Mouse (Mus musculus): Measurements from ENCODE around the gene Igdcc3.

Igdcc3 gene

GRCm38 (mm10) chr9:65175939-65176871 lies 35.2 kb downstream of the Igdcc3 start:
- DNase-seq (ENCODE audit: low read depth, low spot score): no peak

DNA sequence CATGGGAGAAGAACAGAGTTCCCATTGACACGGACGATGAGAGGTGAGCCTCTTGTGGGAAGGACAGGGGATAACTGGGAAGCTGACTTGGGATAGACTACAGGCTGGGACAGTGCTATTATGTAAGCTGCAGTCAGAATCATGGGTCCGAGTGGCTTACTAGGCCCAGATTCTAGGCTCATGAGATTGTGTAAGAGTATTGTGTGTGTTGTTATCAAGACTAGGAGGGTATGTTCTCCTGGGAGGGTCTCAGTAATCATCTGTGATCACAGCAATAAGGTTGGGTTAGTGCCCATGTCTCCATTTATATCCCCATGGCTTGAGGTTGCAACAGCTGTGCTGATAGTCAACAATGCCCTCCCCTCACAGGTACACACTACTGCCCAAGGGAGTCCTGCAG lies 36.5 kb downstream of the Igdcc3 start:
- DNase-seq (ENCODE audit: low read depth, low spot score): no peak

- DNase-seq (ENCODE audit: low read depth, low spot score): peak; percentile 29
Measured at GRCm38 (mm10) chr9:65177912-65178311, 36.9 kb downstream of the Igdcc3 start.

GRCm38 (mm10) chr9:65178336-65179213 lies 37.6 kb downstream of the Igdcc3 start:
- peak; percentile 93 for DNase-seq (ENCODE audit: low read depth, low spot score)

DNA sequence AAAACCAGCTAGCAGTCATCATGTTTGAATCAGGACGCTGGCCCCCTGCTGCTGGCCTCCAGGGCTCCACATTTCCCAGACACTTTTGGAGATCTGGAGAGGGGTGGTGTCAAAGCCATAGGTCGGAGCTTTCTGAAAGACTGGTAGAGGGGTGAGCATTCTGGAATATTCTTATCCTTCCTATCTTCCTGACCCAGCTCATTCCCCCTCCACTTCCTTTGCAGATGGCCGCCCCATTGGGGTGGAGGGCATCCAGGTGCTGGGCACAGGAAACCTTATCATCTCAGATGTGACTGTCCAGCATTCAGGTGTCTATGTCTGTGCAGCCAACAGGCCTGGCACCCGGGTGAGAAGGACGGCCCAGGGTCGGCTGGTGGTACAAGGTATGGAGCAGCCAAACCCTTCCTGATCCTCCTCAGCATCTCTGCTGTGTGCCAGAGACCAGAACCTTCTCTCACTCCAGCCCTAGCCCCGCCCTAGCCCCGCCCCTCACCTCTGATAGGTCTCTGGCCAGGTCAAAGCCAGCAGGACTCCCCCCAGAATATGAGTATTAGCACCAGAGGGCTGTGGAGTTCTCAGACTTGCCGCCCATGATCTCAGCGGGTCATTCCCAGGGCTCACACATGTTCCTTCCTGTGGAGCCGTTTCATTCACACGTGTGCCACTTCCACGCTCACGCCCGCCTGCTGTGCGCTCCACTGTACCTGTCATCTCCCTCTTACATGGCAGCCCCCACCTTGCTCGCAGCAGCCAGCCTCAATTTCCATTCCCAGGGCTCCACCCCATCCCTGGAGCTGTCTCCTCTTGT lies 39.0 kb downstream of the Igdcc3 start:
- peak; percentile 82 for DNase-seq (ENCODE audit: low read depth, low spot score)

DNA sequence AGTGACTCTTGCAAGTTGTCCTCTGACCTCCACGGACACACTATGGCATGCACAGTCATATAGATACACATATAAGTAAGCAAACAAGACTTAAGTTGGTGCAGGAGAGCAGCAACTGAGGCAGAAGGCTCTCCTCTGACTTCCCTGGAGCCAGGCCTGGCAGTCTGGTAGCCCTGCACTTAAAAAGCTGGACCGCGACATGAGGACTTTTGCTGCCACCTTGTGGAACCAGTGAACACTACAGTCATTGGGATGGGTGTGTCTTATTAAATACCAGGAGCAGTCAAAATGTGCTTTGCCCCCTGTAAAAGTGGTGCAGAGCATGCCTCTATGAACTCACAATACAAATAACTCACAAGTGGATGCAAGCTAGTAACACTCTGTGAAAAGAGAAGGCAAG lies 47.6 kb downstream of the Igdcc3 start:
- peak; percentile 95 for DNase-seq (ENCODE audit: low read depth, low spot score)

DNA sequence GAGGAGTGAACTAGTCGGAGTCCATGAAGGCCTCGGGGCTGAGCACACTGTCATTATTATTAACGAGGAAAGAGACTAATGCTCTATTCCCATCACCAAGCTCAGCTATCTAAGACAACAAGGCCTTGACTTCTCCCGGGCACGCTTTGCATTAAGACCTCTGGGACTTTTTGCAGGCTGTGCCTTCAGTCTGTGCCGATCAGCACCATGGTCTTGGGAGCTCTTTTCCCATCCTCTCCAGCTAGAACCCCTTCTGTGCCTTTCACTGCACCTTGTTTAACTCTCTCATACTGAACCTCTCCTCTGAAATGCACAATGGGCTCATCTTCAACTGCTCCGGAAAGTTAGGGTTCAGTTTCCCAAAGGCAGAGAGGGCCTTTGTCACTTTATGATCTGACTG lies 49.3 kb downstream of the Igdcc3 start:
- no peak for DNase-seq (ENCODE audit: low read depth, low spot score)

DNA sequence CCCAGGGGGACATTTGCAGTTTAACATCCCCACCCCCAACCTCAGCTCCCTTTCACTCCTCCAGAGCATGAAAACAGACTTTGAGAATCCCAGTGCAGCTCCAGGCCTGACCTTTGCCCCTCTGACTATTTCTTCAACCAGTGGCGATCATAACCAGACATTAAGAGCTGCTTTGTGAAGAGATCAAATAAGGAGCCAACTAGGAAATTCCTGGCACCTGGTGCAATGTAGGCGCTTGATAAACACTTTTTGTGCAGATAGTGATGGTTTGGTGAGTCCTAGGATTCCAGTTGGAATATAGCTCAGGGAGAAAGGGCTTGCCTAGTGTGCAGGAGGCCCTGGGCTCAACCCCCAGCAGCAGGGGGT lies 50.4 kb downstream of the Igdcc3 start:
- no peak for DNase-seq (ENCODE audit: low read depth, low spot score)

- DNase-seq (ENCODE audit: low read depth, low spot score): peak; percentile 43
Measured at GRCm38 (mm10) chr9:65191755-65192469, 50.9 kb downstream of the Igdcc3 start.

DNA sequence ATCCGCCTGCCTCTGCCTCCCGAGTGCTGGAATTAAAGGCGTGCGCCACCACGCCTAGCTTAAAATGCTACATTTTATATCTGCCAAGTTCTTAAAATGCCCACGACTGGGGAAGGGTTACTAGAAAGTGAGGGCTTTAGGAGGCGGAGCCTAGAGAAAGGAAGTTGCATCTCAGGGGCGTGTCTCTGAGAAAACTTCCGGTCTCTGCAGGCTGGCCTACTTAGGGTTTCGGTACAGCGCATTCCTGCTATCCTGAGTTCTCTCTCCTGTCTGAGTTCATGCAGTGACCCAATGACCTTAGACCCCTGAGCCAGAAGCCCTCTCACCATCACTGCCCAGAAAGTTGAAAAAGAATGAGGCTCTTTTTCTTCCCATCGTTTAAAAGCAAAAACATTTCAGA lies 52.2 kb downstream of the Igdcc3 start:
- peak; percentile 88 for DNase-seq (ENCODE audit: low read depth, low spot score)

GRCm38 (mm10) chr9:65195053-65195452 lies 54.1 kb downstream of the Igdcc3 start, which contains the start of gene Parp16:
TSS of gene Parp16 (plus strand) at chr9:65195353.
- DNase-seq (ENCODE audit: low read depth, low spot score): no peak

- DNase-seq (ENCODE audit: low read depth, low spot score): no peak
Measured at GRCm38 (mm10) chr9:65195621-65195981, 54.6 kb downstream of the Igdcc3 start.

DNA sequence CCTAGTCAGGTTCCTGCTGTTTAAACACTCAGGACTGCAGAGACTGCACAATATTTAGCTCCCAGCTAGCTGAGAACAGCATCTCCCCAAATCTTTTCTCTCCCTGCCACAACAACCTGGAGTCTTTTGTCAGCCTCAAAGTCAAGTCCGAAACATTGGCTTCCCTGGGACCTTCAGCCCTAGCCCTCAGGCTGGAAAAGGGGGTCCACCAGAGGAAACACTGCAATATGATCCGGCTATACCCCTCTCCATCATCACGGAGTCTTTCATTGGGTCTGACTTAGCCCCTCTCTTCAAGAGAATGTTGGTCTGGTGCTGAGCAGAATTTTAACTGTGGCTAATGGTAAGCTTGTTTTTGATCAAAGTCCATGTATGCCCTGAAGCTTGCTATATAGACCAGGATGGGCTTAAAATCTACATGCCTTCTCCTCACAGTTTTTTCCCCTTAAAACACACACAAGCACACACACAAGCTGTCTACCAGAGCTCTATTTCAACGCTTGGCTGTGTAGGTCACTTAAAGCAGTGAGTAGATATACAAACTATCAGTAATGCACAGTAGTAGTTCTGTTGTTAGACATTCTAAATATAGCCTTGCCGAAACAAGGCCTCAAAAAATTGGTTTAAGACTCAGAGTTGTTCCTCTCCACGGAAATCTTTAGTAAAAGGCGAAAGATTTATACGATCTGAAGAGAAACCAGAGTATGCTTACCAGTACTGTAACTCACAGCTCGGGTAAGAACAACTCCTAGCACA lies 55.2 kb downstream of the Igdcc3 start:
- DNase-seq (ENCODE audit: low read depth, low spot score): peak; percentile 87

DNA sequence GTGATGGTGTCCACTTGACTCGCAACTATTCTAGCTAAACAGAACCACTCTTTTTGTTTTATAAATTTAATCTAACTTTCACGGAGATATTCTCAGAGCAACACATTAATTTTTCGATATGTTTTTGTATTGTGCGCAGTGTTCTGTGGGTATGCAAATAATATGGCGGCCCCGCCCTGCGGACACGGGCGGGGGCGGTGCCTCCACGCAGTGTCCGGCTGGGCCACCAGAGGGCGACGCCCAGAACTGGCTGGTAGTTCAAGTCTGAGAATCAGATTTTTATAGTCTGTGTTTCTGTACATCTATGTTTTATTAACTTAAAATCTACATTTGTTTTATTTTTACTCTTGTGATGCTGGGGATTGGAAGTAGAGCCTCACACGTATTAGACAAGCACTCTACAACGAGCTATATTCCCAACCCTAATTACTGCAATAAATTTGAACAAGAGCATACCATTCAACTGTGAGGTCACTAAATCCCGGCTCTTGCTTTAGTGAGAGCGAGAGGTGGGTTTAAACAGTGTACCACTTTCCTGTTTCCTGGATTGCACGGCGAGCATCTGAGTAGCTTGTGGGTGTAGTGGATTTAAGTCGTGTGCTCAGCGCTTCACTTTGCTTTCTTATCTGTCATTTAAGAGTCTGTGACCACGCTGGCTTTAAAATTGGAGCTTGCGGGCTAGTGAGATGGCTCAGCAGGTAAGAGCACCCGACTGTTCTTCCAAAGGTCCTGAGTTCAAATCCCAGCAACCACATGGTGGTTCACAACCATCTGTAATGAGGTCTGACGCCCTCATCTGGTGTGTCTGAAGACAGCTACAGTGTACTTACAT lies 56.0 kb downstream of the Igdcc3 start:
- DNase-seq (ENCODE audit: low read depth, low spot score): peak; percentile 95

GRCm38 (mm10) chr9:65197826-65198225 lies 56.8 kb downstream of the Igdcc3 start:
- DNase-seq (ENCODE audit: low read depth, low spot score): peak; percentile 36

DNA sequence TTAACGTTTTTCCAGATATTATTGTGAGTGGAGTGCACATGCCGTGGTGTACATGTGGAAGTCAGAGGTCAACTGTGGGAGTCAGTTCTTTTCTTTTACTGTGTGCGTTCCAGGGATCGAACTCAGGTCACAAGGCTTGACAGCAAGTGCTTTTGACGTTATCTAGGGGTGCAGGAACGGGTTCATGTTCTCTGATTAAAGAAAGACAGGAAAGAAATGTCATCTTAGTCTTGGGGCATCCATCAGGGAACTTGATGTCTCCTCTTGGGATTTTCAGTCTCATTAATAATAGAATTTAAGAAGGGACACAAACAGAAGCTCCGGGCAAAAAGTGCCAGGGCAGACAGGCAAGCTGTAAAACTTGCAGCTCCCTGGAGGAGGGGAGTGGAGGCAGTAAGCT lies 58.7 kb downstream of the Igdcc3 start:
- DNase-seq (ENCODE audit: low read depth, low spot score): no peak

DNA sequence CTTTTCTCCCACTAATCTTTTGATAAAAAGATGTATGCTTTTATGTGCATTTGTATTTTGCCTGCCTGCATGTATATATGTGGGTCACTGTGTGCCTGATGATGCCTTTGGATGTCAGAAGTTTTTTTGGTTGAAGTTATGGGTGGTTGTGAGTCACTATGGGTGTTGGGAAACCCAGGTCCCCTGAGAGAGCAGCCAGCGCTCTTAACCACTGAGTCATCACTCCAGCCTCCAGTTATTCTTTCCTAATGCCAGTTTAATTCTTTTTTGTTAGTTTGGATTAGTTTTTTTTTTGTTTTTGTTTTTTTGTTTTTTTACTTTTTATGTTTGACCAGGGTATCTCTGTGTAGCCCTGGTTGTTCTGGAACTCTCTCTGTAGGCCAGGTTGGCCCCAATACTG lies 59.6 kb downstream of the Igdcc3 start:
- DNase-seq (ENCODE audit: low read depth, low spot score): no peak

DNA sequence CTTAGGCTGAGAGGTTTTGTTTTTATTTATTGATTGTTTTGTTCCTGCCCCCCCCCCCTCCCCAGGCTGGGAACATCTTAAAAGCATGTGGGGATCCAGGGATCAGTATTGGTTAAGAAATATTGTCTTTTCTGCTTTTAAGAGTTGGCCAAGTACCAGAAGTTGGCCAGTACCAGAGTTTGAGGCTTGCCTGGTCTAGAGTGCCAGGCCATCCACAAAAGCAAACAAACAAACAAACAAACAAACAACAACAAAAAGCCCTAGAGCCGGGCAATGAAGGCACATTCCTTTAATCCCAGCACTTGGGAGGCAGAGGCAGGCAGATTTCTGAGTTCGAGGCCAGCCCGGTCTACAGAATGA lies 60.0 kb downstream of the Igdcc3 start:
- DNase-seq (ENCODE audit: low read depth, low spot score): no peak

GRCm38 (mm10) chr9:65201381-65202164 lies 60.6 kb downstream of the Igdcc3 start:
- peak; percentile 91 for DNase-seq (ENCODE audit: low read depth, low spot score)

All from ZHBTc4 (cell line).